Mouse (Mus musculus) 3T3-L1 (cell line): ENCODE results near the gene Atpaf1.

ENCODE experiments used
- DNase-seq: peaks from one replicate; pipeline ENCODE4 v3.0.0-alpha.2; 2015; ENCODE audit warnings: low read depth, low spot score

Atpaf1 gene

GRCm38 (mm10) chr4:115848083-115848482, 63.5 kb downstream of the Atpaf1 start:
- DNase-seq = no peak

GRCm38 (mm10) chr4:115848990-115849677, 64.5 kb downstream of the Atpaf1 start:
- no peak for DNase-seq

- no peak for DNase-seq
Observed at GRCm38 (mm10) chr4:115850111-115850510, 65.5 kb downstream of the Atpaf1 start.

- no peak for DNase-seq
Observed at GRCm38 (mm10) chr4:115850631-115851030, 66.0 kb downstream of the Atpaf1 start.

- no peak for DNase-seq
Observed at GRCm38 (mm10) chr4:115851569-115851968, 67.0 kb downstream of the Atpaf1 start.

- no peak for DNase-seq
Observed at GRCm38 (mm10) chr4:115855100-115855499, 70.5 kb downstream of the Atpaf1 start.

- no peak for DNase-seq
Observed at GRCm38 (mm10) chr4:115855609-115856008, 71.0 kb downstream of the Atpaf1 start.

GRCm38 (mm10) chr4:115856282-115856681, 71.7 kb downstream of the Atpaf1 start:
- no peak for DNase-seq

- DNase-seq = no peak
Observed at GRCm38 (mm10) chr4:115857293-115857883, 72.8 kb downstream of the Atpaf1 start.

GRCm38 (mm10) chr4:115863352-115863751, 78.7 kb downstream of the Atpaf1 start:
- no peak for DNase-seq

GRCm38 (mm10) chr4:115863880-115864279, 79.3 kb downstream of the Atpaf1 start:
- DNase-seq = no peak
